Mouse (Mus musculus) forebrain, embryonic 16.5 days (tissue): ENCODE measurements around the gene Tm4sf5. TPM values are rescaled to one million over a fixed set of nuclear protein-coding genes. Genes with fewer than 3 reads are reported as not detected.
A peak's percentile ranks its signal among the peaks of the same experiment; 100 is the strongest.

Source experiments
- ATAC-seq: fragments of 200-750 bp; cut with Nextera tagmentation; 2 replicates; pipeline ENCODE4 v1.8.0; 2017; ENCODE audit warnings: mild to moderate bottlenecking, moderate library complexity
- H3K27ac ChIP-seq: fragments of 300-500 bp; sonication (generic); 2 replicates; pipeline ENCODE4 v1.5.1; 2014; ENCODE audit warnings: low read length, control low read depth
- H3K27me3 ChIP-seq: fragments of 300-500 bp; sonication (generic); replicated peaks from 2 replicates; pipeline ENCODE4 v1.6.1; 2014; ENCODE audit warnings: low read length; ENCODE audit not compliant: control insufficient read depth, insufficient read depth
- H3K36me3 ChIP-seq: fragments of 300-500 bp; sonication (generic); 2 replicates; pipeline ENCODE4 v1.6.1; 2014; ENCODE audit not compliant: control insufficient read depth, insufficient read depth
- H3K4me1 ChIP-seq: fragments of 300-500 bp; sonication (generic); replicated peaks from 2 replicates; pipeline ENCODE4 v1.6.1; 2014; ENCODE audit warnings: low read length; ENCODE audit not compliant: control insufficient read depth, insufficient read depth
- H3K4me2 ChIP-seq: fragments of 300-500 bp; sonication (generic); 2 replicates; pipeline ENCODE4 v1.6.1; 2014; ENCODE audit warnings: mild to moderate bottlenecking, low read length, control low read depth
- H3K4me3 ChIP-seq: fragments of 300-500 bp; sonication (generic); replicated peaks from 2 replicates; pipeline ENCODE4 v1.5.1; 2014; ENCODE audit warnings: mild to moderate bottlenecking, low read length, control low read depth
- H3K9ac ChIP-seq: fragments of 300-500 bp; sonication (generic); replicated peaks from 2 replicates; pipeline ENCODE4 v1.6.1; 2014; ENCODE audit warnings: low read depth, low read length, control low read depth
- H3K9me3 ChIP-seq: fragments of 300-500 bp; sonication (generic); 2 replicates; pipeline ENCODE4 v1.6.1; 2016; ENCODE audit warnings: low read length; ENCODE audit not compliant: control insufficient read depth
- WGBS: fragments of 180-500 bp; shearing (Covaris S2); extraction: QIAGEN DNeasy Blood & Tissue Kit; methylation state at CpG from one replicate; pipeline ENCODE4 v1.1.7; 2014; 5-methylcytosine and 5-hydroxymethylcytosine counted together
- polyA plus RNA-seq: library from polyadenylated mRNA; unstranded; fragments of >200 nt; fragmentation: Nextera tagmentation; extraction: Ambion mirVana; gene quantifications from 2 replicates; pipeline ENCODE4 v1.2.1, GENCODE M21; 2015

Tm4sf5 gene
- polyA plus RNA-seq, 1 experiment from 2014 or later, result 3.4 TPM

- Histone ChIP-seq H3K9me3 (no peaks in the 10 kb centered on the region), H3K36me3 (no peaks in the 10 kb centered on the region), H3K9ac (no peak overlapping the region), H3K27me3 (0 out of 2 replicates have a peak, but pooled peaks cover 2% of the 10 kb centered on the region), H3K4me3 (no peak overlapping the region), H3K4me2 (no peak overlapping the region), H3K4me1 (peaks cover 4% of the 10 kb centered on the region; the same call in 1 of the 2 replicates), H3K27ac (no peak overlapping the region)
- ATAC-seq, result no peak
- WGBS, result 30% methylated on average over 4 of the region's 4 CpGs
Observed at GRCm38 (mm10) chr11:70506385-70506784, 1.3 kb downstream of the Tm4sf5 start.

- 0 out of 2 replicates have a peak, but pooled peaks cover 2% of the 10 kb centered on the region for H3K27me3 ChIP-seq
- H3K36me3 ChIP-seq, result no peaks in the 10 kb centered on the region
- H3K4me3 ChIP-seq, result no peak overlapping the region
- no peak overlapping the region for H3K4me2 ChIP-seq
- H3K27ac ChIP-seq, result no peak overlapping the region
- H3K4me1 ChIP-seq, result peaks cover 4% of the 10 kb centered on the region; the same call in 1 of the 2 replicates
- 73% methylated on average over 7 of the region's 7 CpGs for WGBS
- no peak for ATAC-seq
- no peak overlapping the region for H3K9ac ChIP-seq
- H3K9me3 ChIP-seq, result no peaks in the 10 kb centered on the region
Observed at GRCm38 (mm10) chr11:70506962-70507515, 2.0 kb downstream of the Tm4sf5 start.

- 0 out of 2 replicates have a peak, but pooled peaks cover 2% of the 10 kb centered on the region for H3K27me3 ChIP-seq
Observed at GRCm38 (mm10) chr11:70509753-70510564, 4.9 kb downstream of the Tm4sf5 start.

GRCm38 (mm10) chr11:70511242-70511641 lies 6.2 kb downstream of the Tm4sf5 start:
- Histone ChIP-seq H3K4me1 (peaks cover 4% of the 10 kb centered on the region; the same call in 1 of the 2 replicates), H3K36me3 (no peaks in the 10 kb centered on the region), H3K27me3 (0 out of 2 replicates have a peak, but pooled peaks cover 2% of the 10 kb centered on the region), H3K9me3 (no peaks in the 10 kb centered on the region), H3K27ac (no peak overlapping the region), H3K4me3 (no peak overlapping the region), H3K9ac (no peak overlapping the region), H3K4me2 (no peak overlapping the region)
- 84% methylated on average over 2 of the region's 2 CpGs for WGBS
- no peak for ATAC-seq

More at GRCm38 (mm10) chr11:70509753-70510564, 4.9 kb downstream of the Tm4sf5 start:
- ATAC-seq, result peak; percentile 52; the same call in 1 of the 2 replicates
- 8% methylated on average over 19 of the region's 19 CpGs for WGBS
- no peak overlapping the region for H3K27ac ChIP-seq
- H3K4me2 ChIP-seq, result peak overlapping the region; percentile 44
- 0 out of 2 replicates have a peak overlapping the region, but pooled peaks have one; percentile 14 for H3K4me3 ChIP-seq
- H3K36me3 ChIP-seq, result no peaks in the 10 kb centered on the region
- peaks cover 4% of the 10 kb centered on the region; the same call in 1 of the 2 replicates for H3K4me1 ChIP-seq
- H3K9ac ChIP-seq, result peak overlapping the region; percentile 42; the same call in 1 of the 2 replicates
- H3K9me3 ChIP-seq, result no peaks in the 10 kb centered on the region

- H3K4me3 ChIP-seq, result no peak overlapping the region
- ATAC-seq, result no peak
- no peak overlapping the region for H3K4me2 ChIP-seq
- peaks cover 4% of the 10 kb centered on the region; the same call in 1 of the 2 replicates for H3K4me1 ChIP-seq
- no peaks in the 10 kb centered on the region for H3K36me3 ChIP-seq
- no peak overlapping the region for H3K9ac ChIP-seq
- H3K27me3 ChIP-seq, result 0 out of 2 replicates have a peak, but pooled peaks cover 2% of the 10 kb centered on the region
- no peak overlapping the region for H3K27ac ChIP-seq
- 88% methylated on average over 7 of the region's 7 CpGs for WGBS
- H3K9me3 ChIP-seq, result no peaks in the 10 kb centered on the region
Observed at GRCm38 (mm10) chr11:70511825-70512224, 6.8 kb downstream of the Tm4sf5 start.

GRCm38 (mm10) chr11:70512709-70513342 lies 7.8 kb downstream of the Tm4sf5 start:
- no peak for ATAC-seq
- no peaks in the 10 kb centered on the region for H3K9me3 ChIP-seq
- H3K27ac ChIP-seq, result no peak overlapping the region
- peaks cover 4% of the 10 kb centered on the region; the same call in 1 of the 2 replicates for H3K4me1 ChIP-seq
- H3K27me3 ChIP-seq, result 0 out of 2 replicates have a peak, but pooled peaks cover 2% of the 10 kb centered on the region
- no peak overlapping the region for H3K9ac ChIP-seq
- H3K36me3 ChIP-seq, result no peaks in the 10 kb centered on the region
- no peak overlapping the region for H3K4me2 ChIP-seq
- no peak overlapping the region for H3K4me3 ChIP-seq
- WGBS, result 80% methylated on average over 7 of the region's 7 CpGs

GRCm38 (mm10) chr11:70513520-70513919 lies 8.5 kb downstream of the Tm4sf5 start:
- WGBS, result 60% methylated on average over 11 of the region's 11 CpGs
- Histone ChIP-seq H3K4me2 (no peak overlapping the region), H3K9ac (no peak overlapping the region)

GRCm38 (mm10) chr11:70514288-70514687 lies 9.2 kb downstream of the Tm4sf5 start, which contains the start of gene Vmo1:
TSS of gene Vmo1 (minus strand) at chr11:70514616.
- Histone ChIP-seq H3K27me3 (no peaks in the 10 kb centered on the region), H3K36me3 (no peaks in the 10 kb centered on the region), H3K4me1 (peaks cover 4% of the 10 kb centered on the region; the same call in 1 of the 2 replicates), H3K27ac (no peak within 1 kb of the TSS), H3K9me3 (no peaks in the 10 kb centered on the region), H3K4me3 (no peak within 1 kb of the TSS), H3K9ac (no peak within 1 kb of the TSS), H3K4me2 (no peak within 1 kb of the TSS)
- WGBS, result 91% methylated on average over 7 of the region's 7 CpGs
- no peak for ATAC-seq

More at GRCm38 (mm10) chr11:70513520-70513919, 8.5 kb downstream of the Tm4sf5 start:
- Histone ChIP-seq H3K27ac (no peak overlapping the region), H3K9me3 (no peaks in the 10 kb centered on the region), H3K27me3 (0 out of 2 replicates have a peak, but pooled peaks cover 2% of the 10 kb centered on the region), H3K4me1 (peaks cover 4% of the 10 kb centered on the region; the same call in 1 of the 2 replicates), H3K36me3 (no peaks in the 10 kb centered on the region), H3K4me3 (no peak overlapping the region)
- ATAC-seq, result no peak

- Histone ChIP-seq H3K9ac (no peak overlapping the region), H3K27ac (no peak overlapping the region), H3K4me1 (peaks cover 4% of the 10 kb centered on the region), H3K36me3 (no peaks in the 10 kb centered on the region), H3K4me2 (no peak overlapping the region), H3K9me3 (no peaks in the 10 kb centered on the region), H3K27me3 (peaks cover 4% of the 10 kb centered on the region), H3K4me3 (no peak overlapping the region)
- no peak for ATAC-seq
- 29% methylated on average over 2 of the region's 2 CpGs for WGBS
Observed at GRCm38 (mm10) chr11:70516352-70516751, 11.3 kb downstream of the Tm4sf5 start.
